Mouse (Mus musculus) kidney, embryonic 16.5 days (tissue): ENCODE measurements around the gene Cct4. TPM values are rescaled to one million over a fixed set of nuclear protein-coding genes. Genes with fewer than 3 reads are reported as not detected.

Source experiments
- ATAC-seq: fragments of 200-750 bp; cut with Nextera tagmentation; 2 replicates; pipeline ENCODE4 v1.8.0; 2017; ENCODE audit warnings: moderate TSS enrichment; ENCODE audit not compliant: low FRiP score, low TSS enrichment
- H3K27ac ChIP-seq: fragments of 300-500 bp; sonication (generic); 2 replicates; pipeline ENCODE4 v1.5.1; 2014; ENCODE audit warnings: low read length
- H3K27me3 ChIP-seq: fragments of 300-500 bp; sonication (generic); 2 replicates; pipeline ENCODE4 v1.6.1; 2014; ENCODE audit warnings: low read length, control low read depth, mixed read lengths; ENCODE audit not compliant: insufficient read depth
- H3K36me3 ChIP-seq: fragments of 300-500 bp; sonication (generic); 2 replicates; pipeline ENCODE4 v1.6.1; 2014; ENCODE audit warnings: low read length, control low read depth, mixed read lengths; ENCODE audit not compliant: insufficient read depth
- H3K4me1 ChIP-seq: fragments of 300-500 bp; sonication (generic); 2 replicates; pipeline ENCODE4 v1.6.1; 2014; ENCODE audit warnings: low read length, control low read depth, mixed read lengths; ENCODE audit not compliant: insufficient read depth
- H3K4me2 ChIP-seq: fragments of 300-500 bp; sonication (generic); replicated peaks from 2 replicates; pipeline ENCODE4 v1.6.1; 2014; ENCODE audit warnings: low read depth, low read length
- H3K4me3 ChIP-seq: fragments of 300-500 bp; sonication (generic); 2 replicates; pipeline ENCODE4 v1.5.1; 2014; ENCODE audit warnings: mild to moderate bottlenecking, low read length
- H3K9ac ChIP-seq: fragments of 300-500 bp; sonication (generic); replicated peaks from 2 replicates; pipeline ENCODE4 v1.6.1; 2014; ENCODE audit warnings: low read length
- H3K9me3 ChIP-seq: fragments of 300-500 bp; sonication (generic); 2 replicates; pipeline ENCODE4 v1.6.1; 2016; ENCODE audit warnings: low read length, control low read depth
- WGBS: fragments of 180-500 bp; shearing (Covaris S2); extraction: QIAGEN DNeasy Blood & Tissue Kit; methylation state at CpG from one replicate; pipeline ENCODE4 v1.1.7; 2014; 5-methylcytosine and 5-hydroxymethylcytosine counted together
- polyA plus RNA-seq: library from polyadenylated mRNA; unstranded; fragments of >200 nt; fragmentation: Nextera tagmentation; extraction: Ambion mirVana; gene quantifications from 2 replicates; pipeline ENCODE4 v1.2.1, GENCODE M21; 2015

The Cct4 gene
- polyA plus RNA-seq, 1 experiment from 2014 or later: 303 TPM

- no peak for ATAC-seq
- Histone ChIP-seq H3K4me1 (peaks cover 6% of the 10 kb centered on the region), H3K9me3 (no peaks in the 10 kb centered on the region), H3K27me3 (no peaks in the 10 kb centered on the region), H3K27ac (no peak overlapping the region), H3K4me3 (no peak overlapping the region), H3K9ac (no peak overlapping the region), H3K4me2 (no peak overlapping the region), H3K36me3 (peaks cover 34% of the 10 kb centered on the region)
- 92% methylated on average over 1 of the region's 1 CpGs for WGBS
These were observed 15.0 kb downstream of the Cct4 start for GRCm38 (mm10) chr11:23005276-23005675.

GRCm38 (mm10) chr11:23007166-23007480 is 16.8 kb downstream of the Cct4 start:
- ATAC-seq: no peak
- H3K9me3 ChIP-seq: no peaks in the 10 kb centered on the region
- WGBS: 5% methylated on average over 6 of the region's 6 CpGs
- peak overlapping the region; percentile 42 for H3K9ac ChIP-seq
- H3K36me3 ChIP-seq: peaks cover 19% of the 10 kb centered on the region
- peak overlapping the region; percentile 56 for H3K4me3 ChIP-seq
- H3K27me3 ChIP-seq: no peaks in the 10 kb centered on the region
- peak overlapping the region; percentile 44 for H3K27ac ChIP-seq
- peaks cover 6% of the 10 kb centered on the region for H3K4me1 ChIP-seq
- peak overlapping the region; percentile 66 for H3K4me2 ChIP-seq

GRCm38 (mm10) chr11:23007481-23008180 is 17.3 kb downstream of the Cct4 start, which contains the start of gene Fam161a:
Gene Fam161a (plus strand): TSS chr11:23007531.
- Histone ChIP-seq H3K27ac (peak within 1 kb of the TSS; percentile 93), H3K4me1 (peaks cover 6% of the 10 kb centered on the region), H3K4me2 (peak within 1 kb of the TSS; percentile 66), H3K9me3 (no peaks in the 10 kb centered on the region), H3K36me3 (peaks cover 13% of the 10 kb centered on the region), H3K9ac (peak within 1 kb of the TSS; percentile 81), H3K27me3 (no peaks in the 10 kb centered on the region), H3K4me3 (peak within 1 kb of the TSS; percentile 56)
- peak; percentile 95 for ATAC-seq
- WGBS: 1% methylated on average over 22 of the region's 22 CpGs

- H3K27ac ChIP-seq: peak overlapping the region; percentile 93
These were observed 18.0 kb downstream of the Cct4 start for GRCm38 (mm10) chr11:23008181-23008823.

GRCm38 (mm10) chr11:23008824-23009200 is 18.5 kb downstream of the Cct4 start:
- no peaks in the 10 kb centered on the region for H3K9me3 ChIP-seq
- H3K9ac ChIP-seq: peak overlapping the region; percentile 81; the same call in 1 of the 2 replicates
- ATAC-seq: no peak
- WGBS: 38% methylated on average over 4 of the region's 4 CpGs
- H3K4me1 ChIP-seq: peaks cover 6% of the 10 kb centered on the region
- H3K27ac ChIP-seq: no peak overlapping the region
- peak overlapping the region; percentile 66 for H3K4me2 ChIP-seq
- H3K4me3 ChIP-seq: peak overlapping the region; percentile 56
- peaks cover 7% of the 10 kb centered on the region for H3K36me3 ChIP-seq
- no peaks in the 10 kb centered on the region for H3K27me3 ChIP-seq

More at GRCm38 (mm10) chr11:23008181-23008823, 18.0 kb downstream of the Cct4 start:
- no peaks in the 10 kb centered on the region for H3K9me3 ChIP-seq
- under 1% methylated on average over 40 of the region's 40 CpGs for WGBS
- peak; percentile 98 for ATAC-seq
- H3K9ac ChIP-seq: peak overlapping the region; percentile 81
- H3K4me3 ChIP-seq: peak overlapping the region; percentile 56
- H3K27me3 ChIP-seq: no peaks in the 10 kb centered on the region
- H3K36me3 ChIP-seq: peaks cover 12% of the 10 kb centered on the region
- peak overlapping the region; percentile 66 for H3K4me2 ChIP-seq
- peaks cover 6% of the 10 kb centered on the region for H3K4me1 ChIP-seq

- H3K36me3 ChIP-seq: no peaks in the 10 kb centered on the region
- no peaks in the 10 kb centered on the region for H3K4me1 ChIP-seq
- no peak for ATAC-seq
- no peak overlapping the region for H3K4me2 ChIP-seq
- no peak overlapping the region for H3K4me3 ChIP-seq
- no peaks in the 10 kb centered on the region for H3K9me3 ChIP-seq
- WGBS: 78% methylated on average over 1 of the region's 1 CpGs
- H3K27ac ChIP-seq: no peak overlapping the region
- H3K9ac ChIP-seq: no peak overlapping the region
- no peaks in the 10 kb centered on the region for H3K27me3 ChIP-seq
These were observed 22.8 kb downstream of the Cct4 start for GRCm38 (mm10) chr11:23013096-23013495.

GRCm38 (mm10) chr11:23013580-23014294 is 23.4 kb downstream of the Cct4 start:
- Histone ChIP-seq H3K27ac (no peak overlapping the region), H3K27me3 (no peaks in the 10 kb centered on the region), H3K4me2 (no peak overlapping the region), H3K4me3 (no peak overlapping the region), H3K4me1 (no peaks in the 10 kb centered on the region), H3K9ac (no peak overlapping the region), H3K9me3 (peaks cover 4% of the 10 kb centered on the region), H3K36me3 (no peaks in the 10 kb centered on the region)
- WGBS: 89% methylated on average over 4 of the region's 4 CpGs
- no peak for ATAC-seq

- Histone ChIP-seq H3K27ac (no peak overlapping the region), H3K4me1 (no peaks in the 10 kb centered on the region), H3K9ac (no peak overlapping the region), H3K9me3 (peaks cover 4% of the 10 kb centered on the region), H3K4me3 (no peak overlapping the region), H3K27me3 (no peaks in the 10 kb centered on the region), H3K4me2 (no peak overlapping the region), H3K36me3 (no peaks in the 10 kb centered on the region)
- no peak for ATAC-seq
- WGBS: 72% methylated on average over 6 of the region's 6 CpGs
These were observed 24.7 kb downstream of the Cct4 start for GRCm38 (mm10) chr11:23014996-23015395.

GRCm38 (mm10) chr11:23017943-23018342 is 27.6 kb downstream of the Cct4 start:
- H3K27me3 ChIP-seq: no peaks in the 10 kb centered on the region
- H3K36me3 ChIP-seq: no peaks in the 10 kb centered on the region
- H3K9ac ChIP-seq: no peak overlapping the region
- H3K4me2 ChIP-seq: no peak overlapping the region
- no peak overlapping the region for H3K27ac ChIP-seq
- no peak overlapping the region for H3K4me3 ChIP-seq
- ATAC-seq: no peak
- peaks cover 4% of the 10 kb centered on the region for H3K9me3 ChIP-seq
- 0 out of 2 replicates have a peak, but pooled peaks cover 3% of the 10 kb centered on the region for H3K4me1 ChIP-seq
- 91% methylated on average over 4 of the region's 4 CpGs for WGBS
